In the genomic region with DNA sequence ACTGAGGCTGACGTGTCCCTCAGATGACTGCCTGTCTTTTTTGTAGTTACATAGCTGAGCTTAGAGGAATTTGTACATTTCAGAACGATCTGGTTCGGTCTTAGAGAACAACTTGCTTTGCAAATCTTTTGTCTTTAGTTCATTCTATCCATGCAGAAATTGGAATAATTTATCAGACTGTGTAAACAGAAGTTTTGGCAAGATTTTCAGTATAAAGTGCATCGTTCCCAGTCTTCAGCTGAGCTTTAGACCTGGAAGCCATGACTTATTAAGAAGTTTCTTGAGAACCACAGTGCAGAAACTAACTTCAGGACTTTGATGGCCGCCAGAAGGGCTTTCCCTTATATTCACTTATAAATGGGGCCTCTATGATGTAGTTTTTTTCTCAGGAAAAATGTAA, we compare ENCODE assay signal across 16 mouse cellular contexts.
"Had no signal": no experiment of that assay in that cellular context is flagged by ENCODE, and none has a peak within 500 bp of the region (broad histone marks: within the 10 kb centered on the region; RNA-seq: fewer than 3 reads in every experiment).

No protein-coding gene starts in this region.

- H3K9me3 ChIP-seq: liver, embryonic 13.5 days; liver, embryonic 15.5 days; megakaryocyte, embryonic 14.5 days; midbrain, embryonic 13.5 days; midbrain, embryonic 15.5 days; neural tube, embryonic 12.5 days had no signal

- H3K4me3 ChIP-seq: liver, embryonic 13.5 days; liver, embryonic 15.5 days; megakaryocyte, embryonic 14.5 days; midbrain, embryonic 13.5 days; midbrain, embryonic 15.5 days; neural tube, embryonic 12.5 days had no signal

- DNase-seq: liver, embryonic 13.5 days; liver, postnatal 0 days; lung, adult 2 months; lung, postnatal 10 days; right cerebral cortex, postnatal 14 days; spleen, adult 18-20 months; thymus, adult 18-20 months; thymus, postnatal 14 days; thymus, postnatal 36 days had no signal

- H3K27ac ChIP-seq: liver, embryonic 13.5 days; liver, embryonic 15.5 days; macrophage; midbrain, embryonic 13.5 days; midbrain, embryonic 15.5 days; neural tube, embryonic 12.5 days had no signal

- H3K27me3 ChIP-seq: liver, embryonic 13.5 days; liver, embryonic 15.5 days; megakaryocyte, embryonic 14.5 days; midbrain, embryonic 13.5 days; midbrain, embryonic 15.5 days; neural tube, embryonic 12.5 days had no signal

- H3K4me1 ChIP-seq: midbrain, embryonic 15.5 days had no signal

- ATAC-seq: liver, postnatal 0 days; midbrain, embryonic 13.5 days; midbrain, embryonic 15.5 days had no signal

- H3K36me3 ChIP-seq: liver, embryonic 13.5 days; midbrain, embryonic 13.5 days; midbrain, embryonic 15.5 days; neural tube, embryonic 12.5 days had no signal

- H3K9ac ChIP-seq: liver, embryonic 13.5 days; liver, embryonic 15.5 days; liver, postnatal 0 days; midbrain, embryonic 13.5 days; midbrain, embryonic 15.5 days; neural tube, embryonic 12.5 days had no signal

- H3K4me2 ChIP-seq: liver, embryonic 13.5 days; liver, embryonic 15.5 days; midbrain, embryonic 11.5 days; midbrain, embryonic 13.5 days; midbrain, embryonic 15.5 days; neural tube, embryonic 12.5 days had no signal
